Mouse (Mus musculus) embryonic facial prominence, embryonic 13.5 days (tissue): ENCODE results near the gene Rnf183. TPM values are rescaled to one million over a fixed set of nuclear protein-coding genes. Genes with fewer than 3 reads are reported as not detected.
"Not testable (repeated sequence)": the region's sequence is repeated elsewhere in the genome, so short reads cannot be mapped to it uniquely, and the experiment has no call there.

Experiments used
- ATAC-seq: fragments of 200-750 bp; cut with Nextera tagmentation; 2 replicates; pipeline ENCODE4 v1.8.0; 2017; ENCODE audit warnings: low read depth; ENCODE audit not compliant: insufficient number of reproducible peaks, insufficient read depth, low FRiP score, low TSS enrichment
- H3K27ac ChIP-seq: fragments of 300-500 bp; sonication (generic); 2 replicates; pipeline ENCODE4 v1.5.1; 2015; ENCODE audit warnings: moderate library complexity, mild to moderate bottlenecking, inconsistent platforms
- H3K27me3 ChIP-seq: fragments of 300-500 bp; sonication (generic); 2 replicates; pipeline ENCODE4 v1.6.1; 2015; ENCODE audit warnings: mild to moderate bottlenecking, inconsistent platforms
- H3K36me3 ChIP-seq: fragments of 300-500 bp; sonication (generic); 2 replicates; pipeline ENCODE4 v1.6.1; 2015; ENCODE audit warnings: mild to moderate bottlenecking, inconsistent platforms
- H3K4me1 ChIP-seq: fragments of 300-500 bp; sonication (generic); 2 replicates; pipeline ENCODE4 v1.6.1; 2015; ENCODE audit warnings: inconsistent platforms
- H3K4me2 ChIP-seq: fragments of 300-500 bp; sonication (generic); 2 replicates; pipeline ENCODE4 v1.6.1; 2015; ENCODE audit warnings: moderate library complexity, mild to moderate bottlenecking, inconsistent platforms
- H3K4me3 ChIP-seq: fragments of 300-500 bp; sonication (generic); 2 replicates; pipeline ENCODE4 v1.5.1; 2015; ENCODE audit warnings: mild to moderate bottlenecking, inconsistent platforms
- H3K9ac ChIP-seq: fragments of 300-500 bp; sonication (generic); 2 replicates; pipeline ENCODE4 v1.6.1; 2015; ENCODE audit warnings: mild to moderate bottlenecking, inconsistent platforms
- H3K9me3 ChIP-seq: fragments of 300-500 bp; sonication (generic); 2 replicates; pipeline ENCODE4 v1.6.1; 2016; ENCODE audit warnings: inconsistent platforms
- WGBS: fragments of 180-500 bp; shearing (Covaris S2); methylation state at CpG from one replicate; pipeline ENCODE4 v1.1.7; 2015; ENCODE audit warnings: mixed read lengths; 5-methylcytosine and 5-hydroxymethylcytosine counted together
- polyA plus RNA-seq: library from polyadenylated mRNA; unstranded; fragments of >200 nt; fragmentation: Nextera tagmentation; extraction: Ambion mirVana; gene quantifications from 2 replicates; pipeline ENCODE4 v1.2.1, GENCODE M21; 2015

Rnf183 gene
- not detected in 2 replicates for polyA plus RNA-seq

- Histone ChIP-seq H3K4me2 (no peak within 1 kb of the TSS), H3K36me3 (no peaks in the 10 kb centered on the region), H3K4me1 (no peaks in the 10 kb centered on the region), H3K4me3 (no peak within 1 kb of the TSS), H3K27ac (no peak within 1 kb of the TSS), H3K9ac (no peak within 1 kb of the TSS), H3K9me3 (no peaks in the 10 kb centered on the region), H3K27me3 (no peaks in the 10 kb centered on the region)
- 77% methylated on average over 6 of the region's 6 CpGs for WGBS
- ATAC-seq = no peak
These were observed at the start of gene Rnf183 for GRCm38 (mm10) chr4:62435081-62435480. Gene Rnf183, minus strand, starts transcription at chr4:62435252.

- Histone ChIP-seq H3K4me3 (peak overlapping the region; percentile 49; the same call in 1 of the 2 replicates), H3K27me3 (peaks cover 32% of the 10 kb centered on the region), H3K27ac (no peak overlapping the region), H3K4me2 (peak overlapping the region; percentile 86), H3K36me3 (no peaks in the 10 kb centered on the region), H3K9me3 (no peaks in the 10 kb centered on the region), H3K9ac (no peak overlapping the region), H3K4me1 (peaks cover 15% of the 10 kb centered on the region)
- 35% methylated on average over 10 of the region's 10 CpGs for WGBS
- ATAC-seq = no peak
These were observed 45.9 kb upstream of the Rnf183 start for GRCm38 (mm10) chr4:62480709-62481605.

- no peak within 1 kb of the TSS for H3K27ac ChIP-seq
- 2% methylated on average over 71 of the region's 71 CpGs for WGBS
- peaks cover 15% of the 10 kb centered on the region for H3K4me1 ChIP-seq
- H3K36me3 ChIP-seq = no peaks in the 10 kb centered on the region
- H3K9me3 ChIP-seq = no peaks in the 10 kb centered on the region
- peak within 1 kb of the TSS; percentile 86 for H3K4me2 ChIP-seq
- peaks cover 32% of the 10 kb centered on the region for H3K27me3 ChIP-seq
- peak within 1 kb of the TSS; percentile 49 for H3K4me3 ChIP-seq
- no peak within 1 kb of the TSS for H3K9ac ChIP-seq
- ATAC-seq = peak; percentile 77
These were observed 45.1 kb upstream of the Rnf183 start, which contains the start of gene Bspry for GRCm38 (mm10) chr4:62479937-62480708. Gene Bspry, plus strand, starts transcription at chr4:62480053.

GRCm38 (mm10) chr4:62479593-62479936 is 44.5 kb upstream of the Rnf183 start:
- not testable (repeated sequence) for H3K27ac ChIP-seq, ATAC-seq, H3K9me3 ChIP-seq, H3K9ac ChIP-seq, H3K36me3 ChIP-seq
- H3K4me2 ChIP-seq = peak overlapping the region; percentile 86
- peaks cover 32% of the 10 kb centered on the region for H3K27me3 ChIP-seq
- H3K4me3 ChIP-seq = peak overlapping the region; percentile 49
- peaks cover 15% of the 10 kb centered on the region for H3K4me1 ChIP-seq
- WGBS = 12% methylated on average over 11 of the region's 11 CpGs

- H3K27ac ChIP-seq = no peak overlapping the region
These were observed 42.6 kb upstream of the Rnf183 start for GRCm38 (mm10) chr4:62477542-62478244.

GRCm38 (mm10) chr4:62475793-62476192 is 40.7 kb upstream of the Rnf183 start:
- 90% methylated on average over 6 of the region's 6 CpGs for WGBS
- no peak overlapping the region for H3K4me3 ChIP-seq
- H3K27me3 ChIP-seq = peaks cover 24% of the 10 kb centered on the region
- H3K36me3 ChIP-seq = no peaks in the 10 kb centered on the region
- H3K9me3 ChIP-seq = no peaks in the 10 kb centered on the region
- no peak overlapping the region for H3K4me2 ChIP-seq
- ATAC-seq = no peak
- peaks cover 14% of the 10 kb centered on the region for H3K4me1 ChIP-seq
- H3K9ac ChIP-seq = no peak overlapping the region
- H3K27ac ChIP-seq = no peak overlapping the region

More at GRCm38 (mm10) chr4:62477542-62478244, 42.6 kb upstream of the Rnf183 start:
- Histone ChIP-seq H3K9me3 (no peaks in the 10 kb centered on the region), H3K4me1 (peaks cover 15% of the 10 kb centered on the region), H3K4me3 (no peak overlapping the region), H3K4me2 (no peak overlapping the region), H3K27me3 (peaks cover 32% of the 10 kb centered on the region), H3K36me3 (no peaks in the 10 kb centered on the region), H3K9ac (no peak overlapping the region)
- ATAC-seq = no peak
- 64% methylated on average over 6 of the region's 6 CpGs for WGBS

GRCm38 (mm10) chr4:62475131-62475530 is 40.1 kb upstream of the Rnf183 start:
- H3K27me3 ChIP-seq = peaks cover 19% of the 10 kb centered on the region
- no peak for ATAC-seq
- no peak overlapping the region for H3K4me2 ChIP-seq
- no peaks in the 10 kb centered on the region for H3K36me3 ChIP-seq
- H3K9ac ChIP-seq = no peak overlapping the region
- no peak overlapping the region for H3K4me3 ChIP-seq
- 78% methylated on average over 2 of the region's 2 CpGs for WGBS
- peaks cover 10% of the 10 kb centered on the region for H3K4me1 ChIP-seq
- no peak overlapping the region for H3K27ac ChIP-seq
- H3K9me3 ChIP-seq = no peaks in the 10 kb centered on the region

- H3K4me2 ChIP-seq = no peak overlapping the region
- H3K27me3 ChIP-seq = no peaks in the 10 kb centered on the region
- no peaks in the 10 kb centered on the region for H3K9me3 ChIP-seq
- no peaks in the 10 kb centered on the region for H3K36me3 ChIP-seq
- ATAC-seq = no peak
- 95% methylated on average over 2 of the region's 2 CpGs for WGBS
- H3K27ac ChIP-seq = no peak overlapping the region
- H3K9ac ChIP-seq = no peak overlapping the region
- no peaks in the 10 kb centered on the region for H3K4me1 ChIP-seq
- H3K4me3 ChIP-seq = no peak overlapping the region
These were observed 37.0 kb upstream of the Rnf183 start for GRCm38 (mm10) chr4:62472071-62472470.

- under 1% methylated on average over 30 of the region's 30 CpGs for WGBS
- H3K27me3 ChIP-seq = no peaks in the 10 kb centered on the region
- ATAC-seq = peak; percentile 72
- peak within 1 kb of the TSS; percentile 73 for H3K9ac ChIP-seq
- H3K4me3 ChIP-seq = peak within 1 kb of the TSS; percentile 63
- H3K4me1 ChIP-seq = no peaks in the 10 kb centered on the region
- no peak within 1 kb of the TSS for H3K27ac ChIP-seq
- H3K4me2 ChIP-seq = peak within 1 kb of the TSS; percentile 77
- H3K36me3 ChIP-seq = no peaks in the 10 kb centered on the region
- H3K9me3 ChIP-seq = no peaks in the 10 kb centered on the region
These were observed 35.6 kb upstream of the Rnf183 start, which contains the start of gene Wdr31 for GRCm38 (mm10) chr4:62470598-62471051. Gene Wdr31, minus strand, starts transcription at chr4:62470896.

- no peak overlapping the region for H3K4me3 ChIP-seq
- H3K4me1 ChIP-seq = no peaks in the 10 kb centered on the region
- H3K27me3 ChIP-seq = no peaks in the 10 kb centered on the region
- H3K27ac ChIP-seq = no peak overlapping the region
- ATAC-seq = no peak
- H3K36me3 ChIP-seq = no peaks in the 10 kb centered on the region
- no peak overlapping the region for H3K9ac ChIP-seq
- WGBS = 95% methylated on average over 1 of the region's 1 CpGs
- no peak overlapping the region for H3K4me2 ChIP-seq
- no peaks in the 10 kb centered on the region for H3K9me3 ChIP-seq
These were observed 33.1 kb upstream of the Rnf183 start for GRCm38 (mm10) chr4:62468158-62468557.

- no peaks in the 10 kb centered on the region for H3K4me1 ChIP-seq
- no peak overlapping the region for H3K4me3 ChIP-seq
- H3K27me3 ChIP-seq = no peaks in the 10 kb centered on the region
- H3K36me3 ChIP-seq = 0 out of 2 replicates have a peak, but pooled peaks cover 3% of the 10 kb centered on the region
- no peak overlapping the region for H3K27ac ChIP-seq
- WGBS = 92% methylated on average over 2 of the region's 2 CpGs
- no peak for ATAC-seq
- H3K9ac ChIP-seq = no peak overlapping the region
- no peaks in the 10 kb centered on the region for H3K9me3 ChIP-seq
- H3K4me2 ChIP-seq = no peak overlapping the region
These were observed 28.1 kb upstream of the Rnf183 start for GRCm38 (mm10) chr4:62463124-62463523.
